Mouse (Mus musculus): ENCODE measurements at regions not wholly inside any gene's neighbourhood (a gene's known extent, or its start where the extent isn't known, plus 50 kb on each side); places are given as distances from the start of the nearest gene placed in this dataset.

DNA sequence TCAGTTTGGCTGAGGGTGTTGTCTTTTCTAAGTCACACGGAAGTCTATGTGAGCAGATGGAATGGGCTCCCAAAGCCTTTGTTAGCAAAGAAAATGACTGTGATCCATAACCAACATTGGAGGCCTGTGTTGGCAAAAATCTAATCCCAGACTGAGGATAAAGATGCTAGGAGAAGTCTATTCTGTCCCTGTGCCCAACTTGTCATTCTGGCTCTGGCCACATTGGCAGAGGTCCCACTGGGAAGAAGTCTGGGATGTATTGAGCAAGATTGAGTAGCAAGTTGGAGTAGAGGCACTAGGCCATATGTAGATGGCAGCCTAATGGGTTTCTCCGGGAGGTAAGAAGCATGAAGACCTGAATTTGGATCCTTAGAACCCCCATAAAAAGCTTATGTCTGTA lies 54.1 kb downstream of the Nog start:
- Histone ChIP-seq H3K9me3 (peaks cover 5% of the 10 kb centered on the region; the same call in 1 of the 2 replicates), H3K27me3 (replicated peaks) (no peaks in the 10 kb centered on the region), H3K4me3 (replicated peaks) (no peak overlapping the region), H3K36me3 (replicated peaks; ENCODE audit: low read length) (no peaks in the 10 kb centered on the region), H3K4me1 (no peaks in the 10 kb centered on the region)
- TF ChIP-seq GATA1 (IDR thresholded peaks at IDR 0.05; ENCODE audit: borderline replicate concordance, low read length): no peak
- TF ChIP-seq FLI1 (IDR thresholded peaks at IDR 0.05; ENCODE audit: low read length): no peak

DNA sequence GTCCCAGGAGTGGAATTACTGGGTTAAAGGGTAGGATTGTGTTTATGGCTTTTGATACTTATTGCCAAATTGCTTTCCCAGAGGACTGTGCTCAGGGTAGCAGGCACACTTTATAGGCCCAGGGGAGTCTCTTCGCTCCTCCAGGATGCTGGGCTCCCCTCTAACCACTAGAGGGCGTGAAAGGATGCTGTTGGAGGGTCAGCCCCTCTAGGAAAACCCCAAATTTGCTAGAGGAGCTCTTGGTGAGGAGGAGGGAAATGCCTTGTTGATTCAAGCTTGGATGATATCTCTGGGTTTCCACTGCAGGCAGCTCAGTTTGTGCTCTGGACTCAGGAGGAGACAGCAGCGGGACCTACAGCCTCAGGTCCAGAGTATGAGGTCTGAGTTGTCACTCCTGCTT lies 58.8 kb downstream of the Nog start:
- Histone ChIP-seq H3K4me1 (no peaks in the 10 kb centered on the region), H3K36me3 (replicated peaks; ENCODE audit: low read length) (no peaks in the 10 kb centered on the region), H3K4me3 (replicated peaks) (no peak overlapping the region), H3K9me3 (no peaks in the 10 kb centered on the region), H3K27me3 (replicated peaks) (peaks cover 3% of the 10 kb centered on the region)
- no peak for TF ChIP-seq FLI1 (IDR thresholded peaks at IDR 0.05; ENCODE audit: low read length)

DNA sequence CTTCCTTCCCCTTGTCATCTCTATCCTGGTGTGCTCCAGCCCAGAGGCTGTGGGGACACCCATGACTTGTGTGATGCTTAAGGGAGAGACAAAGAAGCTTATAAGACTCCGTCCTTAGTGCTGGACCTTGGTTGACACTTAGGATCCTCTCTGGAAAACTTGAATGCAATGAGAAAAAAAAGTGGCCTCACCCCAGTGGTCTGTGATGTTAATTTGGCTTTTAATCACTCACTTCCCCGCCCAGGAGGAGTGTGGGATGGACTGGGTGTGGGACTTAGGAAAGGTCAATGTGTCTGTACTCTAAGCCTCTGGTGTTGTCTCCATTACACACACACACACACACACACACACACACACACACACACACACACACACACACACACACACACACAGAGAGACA lies 60.0 kb downstream of the Nog start:
- no peak for TF ChIP-seq GATA1 (IDR thresholded peaks at IDR 0.05; ENCODE audit: borderline replicate concordance, low read length)
- TF ChIP-seq FLI1 (IDR thresholded peaks at IDR 0.05; ENCODE audit: low read length): no peak
- Histone ChIP-seq H3K4me3 (replicated peaks) (no peak overlapping the region), H3K27me3 (replicated peaks) (peaks cover 3% of the 10 kb centered on the region), H3K4me1 (no peaks in the 10 kb centered on the region), H3K9me3 (no peaks in the 10 kb centered on the region), H3K36me3 (replicated peaks; ENCODE audit: low read length) (no peaks in the 10 kb centered on the region)

DNA sequence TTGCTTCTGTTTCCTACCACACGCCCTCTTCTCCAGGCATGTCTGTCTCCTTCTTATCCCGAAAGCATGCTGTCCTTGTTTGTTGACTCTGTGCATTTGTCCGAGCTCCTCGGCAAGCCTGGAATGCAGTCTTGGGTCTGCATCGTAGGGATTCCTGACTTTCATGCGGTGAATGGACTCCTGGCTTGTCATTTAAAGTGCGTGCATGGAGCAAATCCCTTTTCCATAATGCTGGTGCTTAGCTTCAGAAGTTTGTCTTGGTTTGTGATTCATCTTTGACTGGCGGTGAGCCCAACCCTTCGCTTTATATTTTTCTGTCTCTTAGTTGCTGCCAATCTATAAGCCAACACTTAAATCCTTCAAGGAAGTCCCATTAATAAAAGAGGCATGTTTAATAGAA lies 62.2 kb downstream of the Nog start:
- no peaks in the 10 kb centered on the region for H3K4me1 ChIP-seq
- no peaks in the 10 kb centered on the region for H3K36me3 ChIP-seq (replicated peaks; ENCODE audit: low read length)
- H3K9me3 ChIP-seq: no peaks in the 10 kb centered on the region
- H3K27me3 ChIP-seq (replicated peaks): peaks cover 3% of the 10 kb centered on the region
- TF ChIP-seq GATA1 (IDR thresholded peaks at IDR 0.05; ENCODE audit: borderline replicate concordance, low read length) (no peak), FLI1 (IDR thresholded peaks at IDR 0.05; ENCODE audit: low read length) (no peak)
- no peak overlapping the region for H3K4me3 ChIP-seq (replicated peaks)

DNA sequence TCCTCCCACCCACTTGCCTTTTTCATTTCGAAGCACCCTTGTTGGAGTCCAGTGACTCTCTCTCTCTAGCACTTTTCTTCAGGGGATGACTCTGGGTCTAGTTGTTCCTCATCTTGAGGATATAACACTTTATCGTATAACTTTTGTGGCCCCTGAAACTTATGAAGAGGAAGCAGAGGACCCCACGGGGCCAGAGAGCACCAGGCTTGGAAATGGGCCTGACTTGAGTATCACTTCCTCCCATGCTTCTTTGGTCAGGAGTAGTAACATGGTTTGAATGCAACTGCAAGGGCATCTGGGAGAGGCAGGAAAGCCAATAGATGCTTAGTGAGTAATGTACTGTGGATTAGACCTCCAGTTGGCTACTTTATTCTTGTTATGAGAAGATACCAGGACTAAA lies 65.2 kb downstream of the Nog start:
- Histone ChIP-seq H3K36me3 (replicated peaks; ENCODE audit: low read length) (no peaks in the 10 kb centered on the region), H3K27me3 (replicated peaks) (peaks cover 3% of the 10 kb centered on the region), H3K9me3 (no peaks in the 10 kb centered on the region), H3K4me1 (no peaks in the 10 kb centered on the region), H3K4me3 (replicated peaks) (no peak overlapping the region)
- no peak for TF ChIP-seq GATA1 (IDR thresholded peaks at IDR 0.05; ENCODE audit: borderline replicate concordance, low read length)
- no peak for TF ChIP-seq FLI1 (IDR thresholded peaks at IDR 0.05; ENCODE audit: low read length)

DNA sequence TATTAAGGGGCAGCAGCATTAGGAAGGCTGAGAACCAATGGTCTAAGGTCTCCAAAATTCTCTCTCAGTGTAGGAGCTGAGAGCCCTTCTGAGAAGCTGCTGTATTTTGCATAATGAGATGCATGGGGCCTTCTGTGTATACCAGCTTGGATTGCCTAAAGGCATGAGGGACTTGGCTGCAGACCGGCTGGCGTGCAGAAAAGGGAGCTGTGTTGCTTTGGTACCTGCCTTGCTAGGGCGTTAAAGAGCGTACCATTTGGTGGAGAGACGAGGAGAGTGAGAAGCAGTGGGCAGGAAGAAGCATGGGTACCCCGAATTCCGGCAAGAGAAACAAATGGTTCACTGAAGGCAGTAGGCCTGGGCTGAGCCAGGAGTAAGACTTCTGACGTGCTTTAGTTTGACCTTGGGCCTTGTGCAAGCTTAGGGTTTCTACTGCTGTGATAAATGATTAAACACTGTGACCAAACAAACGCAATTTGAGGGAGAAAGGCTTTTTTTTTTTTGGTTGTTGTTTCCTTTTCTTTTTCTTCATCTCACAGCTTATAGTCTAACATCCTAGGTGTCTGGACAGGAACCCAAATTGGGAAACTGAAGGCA lies 69.2 kb downstream of the Nog start:
- no peak for TF ChIP-seq GATA1 (IDR thresholded peaks at IDR 0.05; ENCODE audit: borderline replicate concordance, low read length)
- no peak for TF ChIP-seq FLI1 (IDR thresholded peaks at IDR 0.05; ENCODE audit: low read length)
- Histone ChIP-seq H3K27me3 (replicated peaks) (no peaks in the 10 kb centered on the region), H3K4me3 (replicated peaks) (no peak overlapping the region), H3K36me3 (replicated peaks; ENCODE audit: low read length) (no peaks in the 10 kb centered on the region), H3K9me3 (no peaks in the 10 kb centered on the region), H3K4me1 (no peaks in the 10 kb centered on the region)

DNA sequence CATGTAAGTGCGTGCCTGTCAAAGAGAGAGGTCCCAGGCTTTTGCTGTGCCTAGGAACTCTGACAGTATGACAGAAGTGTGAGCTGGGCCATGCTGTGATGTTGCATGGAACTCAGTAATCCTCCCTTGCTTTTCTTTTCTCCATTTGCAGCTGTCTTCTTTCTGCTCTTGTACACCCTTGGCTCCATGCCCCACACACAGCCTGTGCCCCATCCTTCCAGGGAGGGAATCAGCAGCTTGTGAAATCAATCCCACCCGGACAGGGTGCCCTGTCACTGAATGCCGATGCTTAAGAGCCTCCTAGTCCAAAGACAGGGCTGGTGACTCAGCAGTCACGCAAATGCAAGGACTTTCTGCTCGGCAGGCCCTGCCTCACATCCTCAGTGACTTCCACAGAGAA lies 72.4 kb downstream of the Nog start:
- Histone ChIP-seq H3K27me3 (replicated peaks) (no peaks in the 10 kb centered on the region), H3K4me1 (no peaks in the 10 kb centered on the region), H3K4me3 (replicated peaks) (no peak overlapping the region), H3K9me3 (0 out of 2 replicates have a peak, but pooled peaks cover 4% of the 10 kb centered on the region), H3K36me3 (replicated peaks; ENCODE audit: low read length) (no peaks in the 10 kb centered on the region)
- TF ChIP-seq FLI1 (IDR thresholded peaks at IDR 0.05; ENCODE audit: low read length) (no peak), GATA1 (IDR thresholded peaks at IDR 0.05; ENCODE audit: borderline replicate concordance, low read length) (no peak)

DNA sequence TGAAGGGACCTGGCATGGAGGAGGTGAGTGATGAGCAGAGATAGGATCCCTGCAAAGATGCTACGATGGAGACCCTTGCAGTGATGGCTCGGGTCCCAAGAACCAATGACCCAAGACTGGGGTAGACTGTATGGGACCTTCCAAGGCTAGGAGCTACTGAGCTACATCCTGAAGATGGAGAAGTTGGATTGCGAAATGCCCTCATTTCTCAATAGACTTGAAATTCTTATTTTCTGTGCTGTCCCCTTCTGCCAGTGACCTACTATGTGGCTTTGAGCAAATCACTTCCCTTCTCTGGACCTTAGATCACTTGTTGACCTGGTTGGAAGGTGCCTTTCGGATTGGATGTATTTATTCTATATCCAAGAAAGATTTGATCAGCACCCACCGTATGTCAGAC lies 88.9 kb downstream of the Nog start:
- no peaks in the 10 kb centered on the region for H3K36me3 ChIP-seq (replicated peaks; ENCODE audit: low read length)
- H3K4me1 ChIP-seq: no peaks in the 10 kb centered on the region
- no peak overlapping the region for H3K4me3 ChIP-seq (replicated peaks)
- no peaks in the 10 kb centered on the region for H3K9me3 ChIP-seq
- no peak for TF ChIP-seq GATA1 (IDR thresholded peaks at IDR 0.05; ENCODE audit: borderline replicate concordance, low read length)
- TF ChIP-seq FLI1 (IDR thresholded peaks at IDR 0.05; ENCODE audit: low read length): no peak
- H3K27me3 ChIP-seq (replicated peaks): peaks cover 6% of the 10 kb centered on the region

DNA sequence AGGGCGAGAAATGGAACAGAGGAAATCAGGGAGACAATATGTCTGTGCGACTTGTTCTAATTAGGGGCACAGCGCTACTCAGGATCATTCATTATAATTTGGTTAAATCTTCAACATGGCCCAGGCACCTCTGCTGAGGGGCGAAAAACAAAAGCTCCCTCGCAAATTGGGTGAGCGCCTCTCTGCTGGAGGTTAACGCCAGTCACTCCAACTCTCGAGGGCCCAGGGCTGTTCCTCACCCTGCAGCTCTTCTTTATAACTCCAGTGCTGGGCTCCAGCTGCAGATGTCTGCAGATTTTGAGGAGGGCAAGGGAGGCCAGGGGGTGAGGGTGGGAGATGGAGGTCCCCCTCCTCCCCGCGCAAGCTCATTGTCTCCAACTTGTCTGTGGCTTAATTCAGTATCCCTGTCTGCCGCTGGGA lies 92.6 kb downstream of the Nog start:
- Histone ChIP-seq H3K4me3 (replicated peaks) (no peak overlapping the region), H3K4me1 (no peaks in the 10 kb centered on the region), H3K27me3 (replicated peaks) (peaks cover 11% of the 10 kb centered on the region), H3K36me3 (replicated peaks; ENCODE audit: low read length) (no peaks in the 10 kb centered on the region), H3K9me3 (no peaks in the 10 kb centered on the region)
- TF ChIP-seq GATA1 (IDR thresholded peaks at IDR 0.05; ENCODE audit: borderline replicate concordance, low read length) (no peak), FLI1 (IDR thresholded peaks at IDR 0.05; ENCODE audit: low read length) (no peak)

DNA sequence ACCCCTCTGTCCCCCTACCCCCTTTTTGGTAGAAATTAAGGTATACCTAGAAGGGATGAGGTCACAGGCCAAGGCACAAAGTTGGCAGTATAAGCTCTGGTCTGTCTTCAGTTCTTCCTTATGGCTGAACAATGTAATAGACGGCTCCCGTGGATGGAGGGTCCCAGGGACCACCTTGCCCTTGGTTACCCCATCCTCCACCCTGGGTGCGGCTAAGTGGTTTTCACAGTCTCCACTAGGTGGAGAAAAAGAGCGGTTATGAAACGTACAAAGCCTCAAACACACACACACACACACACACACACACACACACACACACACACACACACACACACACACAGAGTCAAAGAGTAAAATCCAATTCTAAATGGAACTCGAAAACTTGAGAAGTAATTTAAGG lies 93.1 kb downstream of the Nog start:
- no peak for TF ChIP-seq GATA1 (IDR thresholded peaks at IDR 0.05; ENCODE audit: borderline replicate concordance, low read length)
- no peak for TF ChIP-seq FLI1 (IDR thresholded peaks at IDR 0.05; ENCODE audit: low read length)

DNA sequence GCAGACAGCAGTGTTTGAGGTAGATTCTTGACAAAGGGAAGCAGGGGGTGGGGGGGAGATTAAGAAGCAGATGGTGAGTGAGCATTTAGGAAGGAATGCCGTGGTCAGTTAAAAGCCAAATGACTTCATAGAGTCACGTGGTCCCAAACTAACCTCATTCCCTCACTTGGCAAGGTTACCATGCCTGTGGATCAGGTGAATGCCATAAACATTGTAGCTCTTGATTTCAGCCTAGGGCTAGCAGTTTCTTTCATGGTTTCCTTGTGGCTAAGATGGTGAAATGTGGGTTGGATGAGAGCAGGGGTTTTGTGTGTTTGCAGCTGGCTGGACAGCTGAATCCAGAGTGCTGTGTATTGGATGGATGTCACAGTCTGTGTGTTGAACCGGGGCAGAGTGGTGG lies 95.3 kb downstream of the Nog start:
- TF ChIP-seq GATA1 (IDR thresholded peaks at IDR 0.05; ENCODE audit: borderline replicate concordance, low read length) (no peak), FLI1 (IDR thresholded peaks at IDR 0.05; ENCODE audit: low read length) (no peak)
- Histone ChIP-seq H3K36me3 (replicated peaks; ENCODE audit: low read length) (no peaks in the 10 kb centered on the region), H3K9me3 (no peaks in the 10 kb centered on the region), H3K4me3 (replicated peaks) (no peak overlapping the region), H3K27me3 (replicated peaks) (peaks cover 11% of the 10 kb centered on the region), H3K4me1 (no peaks in the 10 kb centered on the region)

More for the DNA sequence above, 93.1 kb downstream of the Nog start:
- Histone ChIP-seq H3K36me3 (replicated peaks; ENCODE audit: low read length) (no peaks in the 10 kb centered on the region), H3K9me3 (no peaks in the 10 kb centered on the region), H3K4me1 (no peaks in the 10 kb centered on the region), H3K4me3 (replicated peaks) (no peak overlapping the region), H3K27me3 (replicated peaks) (peaks cover 11% of the 10 kb centered on the region)

Measured in megakaryocyte, embryonic 14.5 days (primary cell).